Mouse (Mus musculus) heart, embryonic 13.5 days (tissue): ENCODE measurements around the gene Lipn. TPM values are rescaled to one million over a fixed set of nuclear protein-coding genes. Genes with fewer than 3 reads are reported as not detected.

Experiments
- ATAC-seq: fragments of 200-750 bp; cut with Nextera tagmentation; 2 replicates; pipeline ENCODE4 v1.8.0; 2017; ENCODE audit warnings: moderate TSS enrichment; ENCODE audit not compliant: insufficient number of reproducible peaks, low FRiP score, low TSS enrichment; ENCODE audit errors: extremely low read depth
- H3K27ac ChIP-seq: fragments of 300-500 bp; sonication (generic); replicated peaks from 2 replicates; pipeline ENCODE4 v1.5.1; 2015; ENCODE audit warnings: moderate library complexity, mild to moderate bottlenecking, inconsistent platforms
- H3K27me3 ChIP-seq: fragments of 300-500 bp; sonication (generic); replicated peaks from 2 replicates; pipeline ENCODE4 v1.6.1; 2015; ENCODE audit warnings: mild to moderate bottlenecking, inconsistent platforms
- H3K36me3 ChIP-seq: fragments of 300-500 bp; sonication (generic); 2 replicates; pipeline ENCODE4 v1.6.1; 2015; ENCODE audit warnings: mild to moderate bottlenecking, inconsistent platforms
- H3K4me1 ChIP-seq: fragments of 300-500 bp; sonication (generic); 2 replicates; pipeline ENCODE4 v1.6.1; 2015; ENCODE audit warnings: inconsistent platforms
- H3K4me2 ChIP-seq: fragments of 300-500 bp; sonication (generic); 2 replicates; pipeline ENCODE4 v1.6.1; 2015; ENCODE audit warnings: inconsistent platforms, mild to moderate bottlenecking, moderate library complexity
- H3K4me3 ChIP-seq: fragments of 300-500 bp; sonication (generic); 2 replicates; pipeline ENCODE4 v1.5.1; 2015; ENCODE audit warnings: moderate library complexity, mild to moderate bottlenecking, inconsistent platforms
- H3K9ac ChIP-seq: fragments of 300-500 bp; sonication (generic); 2 replicates; pipeline ENCODE4 v1.6.1; 2015; ENCODE audit warnings: inconsistent platforms, mild to moderate bottlenecking, moderate library complexity
- H3K9me3 ChIP-seq: fragments of 300-500 bp; sonication (generic); 2 replicates; pipeline ENCODE4 v1.6.1; 2016; ENCODE audit warnings: inconsistent platforms
- WGBS: fragments of 180-500 bp; shearing (Covaris S2); methylation state at CpG from one replicate; pipeline ENCODE4 v1.1.7; 2015; ENCODE audit warnings: mixed read lengths; 5-methylcytosine and 5-hydroxymethylcytosine counted together
- microRNA-seq: library from miRNA; unstranded; fragments of <30 nt; microRNA quantifications from one replicate; pipeline ENCODE4, GENCODE M21; 2016
- polyA plus RNA-seq: library from polyadenylated mRNA; unstranded; fragments of >200 nt; fragmentation: Nextera tagmentation; extraction: Ambion mirVana; gene quantifications from 2 replicates; pipeline ENCODE4 v1.2.1, GENCODE M21; 2015

Lipn gene
- polyA plus RNA-seq, 1 experiment from 2014 or later, result not detected

DNA sequence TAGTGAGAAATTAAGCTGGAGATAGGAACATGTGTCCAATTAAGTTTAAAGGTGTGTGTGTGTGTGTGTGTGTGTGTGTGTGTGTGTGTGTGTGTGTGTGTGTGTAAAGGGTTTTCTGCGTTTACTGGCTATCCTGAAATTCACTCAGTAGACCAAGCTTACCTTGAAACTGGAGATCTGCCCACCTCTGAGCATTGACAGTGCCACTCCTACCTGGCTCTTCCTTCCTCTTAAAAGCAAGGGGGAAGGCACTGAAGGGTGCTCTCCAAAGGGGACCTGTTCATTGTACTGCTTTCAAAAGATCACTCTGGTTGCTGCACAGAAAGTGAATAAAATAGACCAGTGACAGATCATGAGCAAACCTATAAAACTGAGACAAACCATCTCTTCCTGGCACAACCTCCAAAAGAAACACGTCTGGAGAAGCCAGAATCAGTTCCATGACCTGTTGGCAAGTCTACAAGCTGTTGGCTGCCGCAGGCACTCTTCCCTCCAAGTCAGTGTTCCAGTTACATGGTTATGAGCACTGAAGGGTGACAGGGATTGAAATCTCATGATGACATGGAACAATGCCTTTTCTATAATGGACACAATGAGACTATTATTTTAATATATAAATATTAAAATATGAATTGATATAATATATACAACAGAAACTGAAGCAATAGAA is 22.0 kb downstream of the Lipn start:
- Histone ChIP-seq H3K9me3 (no peaks in the 10 kb centered on the region), H3K9ac (no peak overlapping the region), H3K4me1 (no peaks in the 10 kb centered on the region), H3K27ac (no peak overlapping the region), H3K4me3 (no peak overlapping the region), H3K27me3 (no peaks in the 10 kb centered on the region), H3K36me3 (no peaks in the 10 kb centered on the region), H3K4me2 (no peak overlapping the region)
- no peak for ATAC-seq
- WGBS, result 60% methylated on average over 3 of the region's 3 CpGs

GRCm38 (mm10) chr19:34095381-34095780 is 28.2 kb downstream of the Lipn start:
- no peak overlapping the region for H3K27ac ChIP-seq
- H3K4me2 ChIP-seq, result no peak overlapping the region
- WGBS, result 60% methylated on average over 5 of the region's 5 CpGs
- no peaks in the 10 kb centered on the region for H3K4me1 ChIP-seq
- no peaks in the 10 kb centered on the region for H3K9me3 ChIP-seq
- ATAC-seq, result no peak
- no peak overlapping the region for H3K4me3 ChIP-seq
- H3K36me3 ChIP-seq, result no peaks in the 10 kb centered on the region
- no peak overlapping the region for H3K9ac ChIP-seq
- H3K27me3 ChIP-seq, result no peaks in the 10 kb centered on the region

DNA sequence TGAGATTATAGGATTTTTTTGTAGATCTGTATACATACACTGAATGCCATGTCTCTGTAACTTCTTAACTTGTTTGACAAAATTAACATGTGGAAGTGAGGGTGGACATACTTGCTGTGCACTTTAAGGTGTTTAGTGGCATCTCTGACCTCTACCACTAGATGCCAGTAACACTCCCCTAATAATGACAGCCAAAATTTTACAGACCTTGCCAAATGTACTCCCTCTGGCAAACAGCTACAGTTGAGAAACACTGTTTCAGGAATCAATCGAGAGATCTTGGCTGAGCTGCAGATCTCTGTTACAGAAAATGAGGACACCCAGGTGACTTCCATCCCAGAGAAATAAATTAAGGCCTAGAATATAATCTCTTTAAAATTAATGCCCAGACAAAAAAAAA is 29.1 kb downstream of the Lipn start:
- 51% methylated on average over 1 of the region's 1 CpGs for WGBS
- H3K27me3 ChIP-seq, result no peaks in the 10 kb centered on the region
- H3K27ac ChIP-seq, result no peak overlapping the region
- no peak overlapping the region for H3K4me2 ChIP-seq
- no peak overlapping the region for H3K9ac ChIP-seq
- no peak overlapping the region for H3K4me3 ChIP-seq
- no peaks in the 10 kb centered on the region for H3K9me3 ChIP-seq
- H3K36me3 ChIP-seq, result no peaks in the 10 kb centered on the region
- H3K4me1 ChIP-seq, result no peaks in the 10 kb centered on the region
- no peak for ATAC-seq

- 76% methylated on average over 4 of the region's 4 CpGs for WGBS
- H3K4me1 ChIP-seq, result no peaks in the 10 kb centered on the region
Measured at GRCm38 (mm10) chr19:34100633-34101032, 33.5 kb downstream of the Lipn start, which contains the start of gene Lipm. Lipm (plus strand) TSS chr19:34100933.

GRCm38 (mm10) chr19:34101888-34102287 is 34.7 kb downstream of the Lipn start:
- Histone ChIP-seq H3K27ac (no peak overlapping the region), H3K36me3 (no peaks in the 10 kb centered on the region), H3K9me3 (no peaks in the 10 kb centered on the region), H3K4me3 (no peak overlapping the region), H3K27me3 (no peaks in the 10 kb centered on the region), H3K4me2 (no peak overlapping the region), H3K4me1 (no peaks in the 10 kb centered on the region), H3K9ac (no peak overlapping the region)
- no peak for ATAC-seq
- WGBS, result 83% methylated on average over 7 of the region's 7 CpGs

More at GRCm38 (mm10) chr19:34100633-34101032, 33.5 kb downstream of the Lipn start, which contains the start of gene Lipm:
- Histone ChIP-seq H3K9me3 (no peaks in the 10 kb centered on the region), H3K27me3 (no peaks in the 10 kb centered on the region), H3K27ac (no peak within 1 kb of the TSS), H3K9ac (no peak within 1 kb of the TSS), H3K4me3 (no peak within 1 kb of the TSS), H3K36me3 (no peaks in the 10 kb centered on the region), H3K4me2 (no peak within 1 kb of the TSS)
- ATAC-seq, result no peak

GRCm38 (mm10) chr19:34104841-34105240 is 37.7 kb downstream of the Lipn start:
- no peak for ATAC-seq
- Histone ChIP-seq H3K9ac (no peak overlapping the region), H3K27me3 (no peaks in the 10 kb centered on the region), H3K9me3 (no peaks in the 10 kb centered on the region), H3K27ac (no peak overlapping the region), H3K36me3 (no peaks in the 10 kb centered on the region), H3K4me2 (no peak overlapping the region), H3K4me1 (no peaks in the 10 kb centered on the region), H3K4me3 (no peak overlapping the region)
- 71% methylated on average over 3 of the region's 3 CpGs for WGBS

- Histone ChIP-seq H3K9me3 (no peaks in the 10 kb centered on the region), H3K4me1 (peaks cover 3% of the 10 kb centered on the region; the same call in 1 of the 2 replicates)
- WGBS, result 55% methylated on average over 1 of the region's 1 CpGs
Measured at GRCm38 (mm10) chr19:34119102-34119501, 51.9 kb downstream of the Lipn start.

DNA sequence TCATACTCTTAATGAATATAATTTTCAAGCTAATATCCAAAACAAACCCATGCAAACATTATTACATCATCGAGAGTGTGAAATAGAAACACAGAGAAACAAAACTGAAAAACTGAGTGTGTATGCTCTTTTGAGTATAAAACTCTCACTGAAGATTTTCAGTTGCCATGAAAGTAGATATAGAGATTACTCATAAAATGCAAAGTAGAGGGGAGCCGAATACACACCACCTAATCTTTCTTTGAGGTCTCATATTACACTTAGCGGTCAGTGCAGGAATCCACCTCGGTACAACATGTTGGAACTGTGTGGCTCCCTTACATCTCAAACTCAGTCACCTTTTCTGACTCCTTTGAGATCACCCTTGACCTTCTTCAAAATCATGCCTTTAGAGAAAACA is 52.5 kb downstream of the Lipn start:
- 57% methylated on average over 4 of the region's 4 CpGs for WGBS

More at GRCm38 (mm10) chr19:34119102-34119501, 51.9 kb downstream of the Lipn start:
- no peak for ATAC-seq
- H3K27ac ChIP-seq, result no peak overlapping the region
- H3K4me2 ChIP-seq, result no peak overlapping the region
- no peak overlapping the region for H3K9ac ChIP-seq
- H3K4me3 ChIP-seq, result no peak overlapping the region
- H3K36me3 ChIP-seq, result no peaks in the 10 kb centered on the region
- H3K27me3 ChIP-seq, result no peaks in the 10 kb centered on the region

GRCm38 (mm10) chr19:34120107-34120731 is 53.1 kb downstream of the Lipn start:
- H3K4me2 ChIP-seq, result no peak overlapping the region
- H3K27me3 ChIP-seq, result no peaks in the 10 kb centered on the region
- no peak overlapping the region for H3K4me3 ChIP-seq
- no peak for ATAC-seq
- 44% methylated on average over 3 of the region's 3 CpGs for WGBS
- no peaks in the 10 kb centered on the region for H3K4me1 ChIP-seq
- no peaks in the 10 kb centered on the region for H3K9me3 ChIP-seq
- no peaks in the 10 kb centered on the region for H3K36me3 ChIP-seq
- H3K9ac ChIP-seq, result no peak overlapping the region
- H3K27ac ChIP-seq, result no peak overlapping the region

More for the DNA sequence above, 52.5 kb downstream of the Lipn start:
- no peaks in the 10 kb centered on the region for H3K27me3 ChIP-seq
- H3K9me3 ChIP-seq, result no peaks in the 10 kb centered on the region
- H3K4me2 ChIP-seq, result no peak overlapping the region
- no peak overlapping the region for H3K9ac ChIP-seq
- ATAC-seq, result no peak
- no peak overlapping the region for H3K27ac ChIP-seq
- H3K36me3 ChIP-seq, result no peaks in the 10 kb centered on the region
- H3K4me1 ChIP-seq, result peaks cover 3% of the 10 kb centered on the region; the same call in 1 of the 2 replicates
- H3K4me3 ChIP-seq, result no peak overlapping the region

Small RNA genes lying within 50 kb of the gene (microRNA-seq; reads per million reads assigned to microRNA genes)
- gene Gm23334, result not detected

Other genes with a start within 250 kb of the Lipn start
- 0.10 and 0.17 TPM in 2 replicates for gene Lipf, start 106.2 kb upstream of the Lipn start, polyA plus RNA-seq
- not detected in 2 replicates for gene Lipk, start 59.1 kb upstream of the Lipn start, polyA plus RNA-seq
- gene Lipm, start 33.6 kb downstream of the Lipn start, polyA plus RNA-seq, result not detected in 2 replicates
- gene Ankrd22, start 98.7 kb downstream of the Lipn start, polyA plus RNA-seq, result 0.05 TPM in 1 of 2 replicates, not detected in the other
- 5.5 and 6.4 TPM in 2 replicates for gene Stambpl1, start 124.9 kb downstream of the Lipn start, polyA plus RNA-seq
- 1,110 and 1,204 TPM in 2 replicates for gene Acta2, start 188.2 kb downstream of the Lipn start, polyA plus RNA-seq
- 2.6 and 2.8 TPM in 2 replicates for gene Fas, start 223.3 kb downstream of the Lipn start, polyA plus RNA-seq